Mouse (Mus musculus) heart, postnatal 36 days (tissue): ENCODE data around the gene Speer4f2. TPM values are rescaled to one million over a fixed set of nuclear protein-coding genes. Genes with fewer than 3 reads are reported as not detected.

ENCODE experiments used
- total RNA-seq, 2 experiments: library from RNA; stranded (reverse); gene quantifications; 2 replicates each; pipeline ENCODE4 v1.2.3; 2021

Gene Speer4f2
- total RNA-seq, 2 experiments from 2014 or later: not detected

Other genes starting within 250 kb of the Speer4f2 start
- gene Speer4f1, start 102.9 kb downstream of the Speer4f2 start, total RNA-seq: not detected
- gene Sema3c, start 201.1 kb downstream of the Speer4f2 start, total RNA-seq: 10 to 100 TPM; 15.4 to 18.7 TPM